Comparison of ENCODE assay signal across 14 mouse cellular contexts in genomic region chr10:60399449-60399848, GRCm38 (mm10). TPM values are rescaled to one million over a fixed set of nuclear protein-coding genes. Genes with fewer than 3 reads are reported as not detected.
DNase-seq lines count a peak whose midpoint lies in the region; ATAC-seq lines count a peak whose summit lies in the region.
"Had no signal": no experiment of that assay in that cellular context is flagged by ENCODE, and none has a peak within 500 bp of the region (broad histone marks: within the 10 kb centered on the region; RNA-seq: fewer than 3 reads in every experiment).

TSS of gene Gm17455 (plus strand) at chr10:60399726.

- peaks cover 44% of the 10 kb centered on the region for H3K4me1 ChIP-seq in neural tube, embryonic 13.5 days (replicated peaks)
- H3K4me1 ChIP-seq in midbrain, embryonic 10.5 days: peaks cover 26% of the 10 kb centered on the region
- H3K4me1 ChIP-seq: lung, embryonic 15.5 days had no signal

- peak within 1 kb of the TSS; percentile 70 for H3K27ac ChIP-seq in neural tube, embryonic 13.5 days (replicated peaks)
- peak within 1 kb of the TSS; percentile 81 for H3K27ac ChIP-seq in midbrain, embryonic 10.5 days (replicated peaks)
- H3K27ac ChIP-seq: lung, embryonic 15.5 days had no signal

- intact Hi-C loops in gastrocnemius, postnatal 36 days (cut with DNase I): no loop called here

- no peaks in the 10 kb centered on the region for H3K36me3 ChIP-seq in neural tube, embryonic 13.5 days
- H3K36me3 ChIP-seq in midbrain, embryonic 10.5 days: no peaks in the 10 kb centered on the region
- H3K36me3 ChIP-seq: lung, embryonic 15.5 days had no signal

- peak; percentile 55 for ATAC-seq in neural tube, embryonic 13.5 days (ENCODE audit: low read depth)
- ATAC-seq: inflammation-experienced regulatory T-cells, adult 6 months had no signal

- WGBS in neural tube, embryonic 13.5 days: 44% methylated on average over 7 of the region's 7 CpGs
- WGBS in midbrain, embryonic 10.5 days: 53% methylated on average over 7 of the region's 7 CpGs

- peak; percentile 23 for DNase-seq in embryo, embryonic 10 days (ENCODE audit: low spot score)
- DNase-seq in embryo, embryonic 11 days: no peak
- DNase-seq in neural tube, embryonic 10.5 days (ENCODE audit: extremely low spot score, low spot score): no peak
- DNase-seq in midbrain, embryonic 10.5 days (ENCODE audit: low spot score): peak; percentile 26
- no peak for DNase-seq in thymus, postnatal 25 days
- DNase-seq in lung, postnatal 25 days (ENCODE audit: low spot score): no peak
- no peak for DNase-seq in gastrocnemius, postnatal 36 days
- DNase-seq: retina, postnatal 1 day had no signal

- H3K4me3 ChIP-seq in neural tube, embryonic 13.5 days: no peak within 1 kb of the TSS
- peak within 1 kb of the TSS; percentile 4; the same call in 1 of the 2 replicates for H3K4me3 ChIP-seq in midbrain, embryonic 10.5 days
- H3K4me3 ChIP-seq: lung, embryonic 15.5 days had no signal

- no peak within 1 kb of the TSS; the same call in 1 of the 2 replicates for H3K9ac ChIP-seq in neural tube, embryonic 13.5 days
- H3K9ac ChIP-seq: lung, embryonic 15.5 days had no signal

- no peaks in the 10 kb centered on the region for H3K27me3 ChIP-seq in neural tube, embryonic 13.5 days
- H3K27me3 ChIP-seq in midbrain, embryonic 10.5 days (ENCODE audit: low read depth, poor library complexity, severe bottlenecking): no peaks in the 10 kb centered on the region
- H3K27me3 ChIP-seq: lung, embryonic 15.5 days had no signal

- H3K4me2 ChIP-seq in neural tube, embryonic 13.5 days: peak within 1 kb of the TSS; percentile 22
- H3K4me2 ChIP-seq: heart, embryonic 11.5 days; lung, embryonic 15.5 days had no signal

- no peaks in the 10 kb centered on the region for H3K9me3 ChIP-seq in neural tube, embryonic 13.5 days
- no peaks in the 10 kb centered on the region for H3K9me3 ChIP-seq in midbrain, embryonic 10.5 days (replicated peaks)
- H3K9me3 ChIP-seq: lung, embryonic 15.5 days had no signal

RNA-seq across cellular contexts. Expression of gene Gm17455, which starts in this region (rescaled TPM):
- 4.9 and 12.3 TPM in 2 replicates for polyA plus RNA-seq in neural tube, embryonic 13.5 days (2015; fragmentation: Nextera tagmentation; extraction: Ambion mirVana)
- 3.7 and 5.5 TPM in 2 replicates for polyA plus RNA-seq in midbrain, embryonic 10.5 days (2016; fragmentation: Nextera tagmentation; extraction: Ambion mirVana)
- not detected for total RNA-seq in gastrocnemius, postnatal 36 days (2021)
- total RNA-seq: common myeloid progenitor, adult 5-6 weeks; left cerebral cortex, postnatal 36 days had no signal

Comparison
In these comparisons a context has a peak if more than half of its experiments do, and no peak if none do; other contexts are left out.
1. DNase-seq: peak in embryo, embryonic 10 days (single experiment) and midbrain, embryonic 10.5 days (single experiment); none in embryo, embryonic 11 days (single experiment), neural tube, embryonic 10.5 days (single experiment), thymus, postnatal 25 days (single experiment), lung, postnatal 25 days (single experiment) and gastrocnemius, postnatal 36 days (0 of 2).